Mouse (Mus musculus): ENCODE data around the gene Tnpo1.

DNA sequence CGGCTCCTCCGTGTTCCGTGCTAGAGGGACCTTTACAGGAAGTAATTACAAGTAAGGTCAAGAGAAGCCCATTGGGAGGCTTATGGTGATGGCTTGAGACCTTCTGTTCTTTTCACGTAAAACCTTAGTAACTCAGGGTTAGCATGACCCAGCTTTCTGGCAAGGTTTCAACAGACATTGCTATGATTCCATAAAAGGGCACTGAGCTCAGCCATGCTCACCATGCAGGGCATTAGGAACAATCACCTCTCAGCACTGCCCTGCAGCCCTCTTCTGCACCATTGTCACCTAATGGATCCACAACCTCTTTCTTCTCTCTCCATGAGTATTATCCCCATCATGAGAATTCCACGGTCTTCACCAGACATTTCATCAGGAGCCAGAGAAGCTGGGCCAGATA is 45.5 kb upstream of the Tnpo1 start:
- no peak for TF ChIP-seq EP300 (IDR thresholded peaks at IDR 0.05; ENCODE audit: low read depth)
- TF ChIP-seq CTCF (IDR thresholded peaks at IDR 0.05; ENCODE audit: low read depth), result no peak
